Mouse (Mus musculus): ENCODE measurements around the gene Prodh2. TPM values are rescaled to one million over a fixed set of nuclear protein-coding genes. Genes with fewer than 3 reads are reported as not detected.

The Prodh2 gene
- total RNA-seq, 2 experiments from 2014 or later = not detected

- DNase-seq (ENCODE audit: low spot score in 2 of 2) = peak; percentile 54 to 70
- intact Hi-C loops (cut with DNase I) = no loop called here
Measured at GRCm38 (mm10) chr7:30533941-30534632, 40.7 kb downstream of the Prodh2 start.

- intact Hi-C loops (cut with DNase I) = no loop called here
- DNase-seq (ENCODE audit: low spot score in 2 of 2) = peak; percentile 98
Measured at GRCm38 (mm10) chr7:30534633-30535577, 41.5 kb downstream of the Prodh2 start, which contains the start of gene Arhgap33. Arhgap33 (minus strand) TSS chr7:30535060.

- DNase-seq (ENCODE audit: low spot score in 2 of 2) = no peak
- intact Hi-C loops (cut with DNase I) = no loop called here
Measured at GRCm38 (mm10) chr7:30540572-30540971, 47.1 kb downstream of the Prodh2 start.

GRCm38 (mm10) chr7:30544327-30544726, 50.9 kb downstream of the Prodh2 start:
- intact Hi-C loops (cut with DNase I) = no loop called here

DNA sequence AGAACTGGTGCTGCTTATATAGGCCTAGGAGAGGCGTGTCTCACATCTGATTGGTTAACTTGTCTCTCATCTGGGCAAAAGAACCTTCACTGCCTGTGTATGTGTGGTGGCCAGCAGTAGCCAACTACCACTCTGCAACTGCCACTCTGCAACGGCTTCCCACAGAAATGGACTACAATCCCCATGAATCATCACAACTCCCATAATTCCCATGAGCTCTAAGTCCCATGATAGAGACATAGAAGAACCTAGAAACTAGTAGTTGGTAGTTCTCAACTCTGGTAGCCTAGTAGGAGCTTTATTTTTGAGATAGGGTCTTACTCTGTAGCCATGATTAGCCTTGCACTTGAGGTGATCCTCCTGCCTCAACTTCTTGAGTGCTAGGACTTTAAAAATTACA, 56.5 kb downstream of the Prodh2 start:
- intact Hi-C loops (cut with DNase I) = loop anchor here (5.0 kb wide), 1 partner anchor 58 kb away; the partner anchor contains the start of gene Prodh2
- DNase-seq (ENCODE audit: low spot score in 2 of 2) = no peak

More at GRCm38 (mm10) chr7:30544327-30544726, 50.9 kb downstream of the Prodh2 start:
- no peak for DNase-seq (ENCODE audit: low spot score in 2 of 2)

DNA sequence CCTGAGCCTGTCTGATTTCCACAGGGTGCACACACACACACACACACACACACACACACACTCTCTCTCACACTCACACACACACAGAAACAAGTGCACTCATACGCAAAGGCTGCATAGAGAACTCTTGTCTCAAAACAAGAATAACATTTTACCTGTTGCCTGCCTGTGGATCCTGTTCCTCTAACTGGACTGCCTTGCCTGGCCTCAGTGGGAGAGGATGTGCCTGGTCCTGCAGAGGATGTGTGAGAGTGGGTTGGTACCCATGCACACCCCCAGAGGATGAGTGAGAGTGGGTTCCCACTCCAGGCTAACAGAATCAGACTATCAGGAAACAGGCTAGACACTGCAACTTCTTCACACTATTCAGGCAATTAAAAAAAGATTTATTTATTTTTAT, 57.2 kb downstream of the Prodh2 start:
- intact Hi-C loops (cut with DNase I) = loop anchor here (5.0 kb wide), 1 partner anchor 58 kb away; the partner anchor contains the start of gene Prodh2
- DNase-seq (ENCODE audit: low spot score in 2 of 2) = no peak

DNA sequence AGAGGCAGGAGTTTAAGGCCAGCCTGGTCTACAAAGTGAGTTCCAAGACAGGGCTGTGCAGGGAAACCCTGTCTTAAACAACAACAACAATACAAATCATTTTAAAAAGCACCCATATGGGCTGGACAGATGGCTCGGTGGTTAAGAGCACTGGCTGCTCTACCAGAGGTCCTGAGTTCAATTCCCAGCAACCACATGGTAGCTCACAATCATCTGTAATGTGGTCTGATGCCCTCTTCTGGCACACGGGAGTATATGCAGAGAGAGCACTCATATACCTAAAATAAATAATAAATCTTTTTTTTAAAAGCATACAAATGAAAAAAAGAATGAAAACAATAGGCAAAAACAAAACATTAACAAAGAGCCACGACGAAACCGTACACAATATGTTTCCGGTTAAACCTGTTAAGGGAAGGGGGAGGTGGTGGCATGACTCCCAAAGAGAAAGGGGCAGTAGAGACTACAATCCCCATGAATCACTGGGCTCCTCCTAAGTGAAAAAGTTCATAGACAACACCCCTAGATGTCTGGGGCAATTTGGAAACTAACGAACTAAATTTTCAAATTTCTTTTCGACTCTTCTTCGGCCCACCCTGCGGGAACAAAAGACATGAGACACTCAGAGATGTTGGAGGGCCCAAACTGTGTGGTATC, 58.2 kb downstream of the Prodh2 start:
- intact Hi-C loops (cut with DNase I) = loop anchor here (5.0 kb wide), 1 partner anchor 59 kb away; the partner anchor contains the start of gene Prodh2
- DNase-seq (ENCODE audit: low spot score in 2 of 2) = no peak

DNA sequence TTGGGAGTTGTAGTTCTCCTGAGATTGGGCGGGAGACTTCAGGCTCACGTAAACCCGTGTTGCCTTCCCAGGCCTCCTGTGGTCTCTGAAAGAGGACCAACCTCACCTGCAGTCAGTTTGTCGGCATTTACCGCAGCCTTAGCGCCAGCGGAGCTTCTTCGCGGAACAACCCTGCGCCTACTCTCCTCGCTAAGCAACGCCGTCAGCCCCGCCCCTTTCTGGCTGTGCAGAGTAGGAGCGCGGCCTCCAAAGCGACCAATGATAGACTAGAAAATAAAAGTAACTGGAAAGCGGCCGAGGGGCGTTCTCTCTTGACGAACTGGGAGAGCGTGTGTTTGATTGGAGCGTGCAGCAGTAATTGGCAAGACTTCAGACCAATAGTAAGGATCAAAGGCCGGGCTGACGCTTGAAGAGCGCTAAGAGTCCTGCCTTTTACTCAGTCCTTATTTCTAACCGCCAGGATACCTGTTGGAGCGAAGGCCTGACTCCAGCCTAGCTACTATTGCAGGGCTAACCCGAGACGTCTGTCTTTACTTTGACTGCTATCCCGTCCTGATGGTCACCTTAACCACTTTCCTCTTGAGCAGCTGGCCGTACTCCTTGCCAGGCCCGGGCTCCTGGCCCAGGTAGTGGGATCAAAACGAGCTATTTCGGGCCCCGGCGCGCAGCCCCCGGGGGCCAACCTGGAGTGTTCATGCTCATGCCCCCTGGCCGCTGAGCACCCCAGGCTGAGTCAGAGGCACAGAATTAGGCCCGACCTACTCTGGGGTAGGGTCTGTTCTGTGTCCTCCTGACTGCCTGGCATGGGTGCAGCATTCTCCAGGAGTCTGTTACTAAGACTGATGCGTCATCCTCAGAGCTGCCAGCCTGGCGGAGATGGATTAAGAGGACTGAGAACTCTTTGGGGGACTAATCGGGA, 58.9 kb downstream of the Prodh2 start, which contains the start of the genes Hspb6 and Proser3:
Gene Hspb6 (plus strand): TSS at position 77 of the 919 bp plus-strand sequence.
Gene Proser3 (minus strand): TSS at position 198 of the 919 bp plus-strand sequence.
- DNase-seq (ENCODE audit: low spot score in 2 of 2) = peak; percentile 97 to 99
- intact Hi-C loops (cut with DNase I) = loop anchor here (5.0 kb wide), 1 partner anchor 60 kb away; the partner anchor contains the start of gene Prodh2

GRCm38 (mm10) chr7:30553021-30553589, 59.7 kb downstream of the Prodh2 start:
- peak in 1 of 2 experiments; percentile 50 for DNase-seq (ENCODE audit: low spot score in 2 of 2)
- intact Hi-C loops (cut with DNase I) = loop anchor here (5.0 kb wide), 1 partner anchor 61 kb away; the partner anchor contains the start of gene Prodh2

GRCm38 (mm10) chr7:30553810-30554584, 60.6 kb downstream of the Prodh2 start:
- intact Hi-C loops (cut with DNase I) = loop anchor here (5.0 kb wide), 1 partner anchor 62 kb away; the partner anchor contains the start of gene Prodh2
- no peak for DNase-seq (ENCODE audit: low spot score in 2 of 2)

DNA sequence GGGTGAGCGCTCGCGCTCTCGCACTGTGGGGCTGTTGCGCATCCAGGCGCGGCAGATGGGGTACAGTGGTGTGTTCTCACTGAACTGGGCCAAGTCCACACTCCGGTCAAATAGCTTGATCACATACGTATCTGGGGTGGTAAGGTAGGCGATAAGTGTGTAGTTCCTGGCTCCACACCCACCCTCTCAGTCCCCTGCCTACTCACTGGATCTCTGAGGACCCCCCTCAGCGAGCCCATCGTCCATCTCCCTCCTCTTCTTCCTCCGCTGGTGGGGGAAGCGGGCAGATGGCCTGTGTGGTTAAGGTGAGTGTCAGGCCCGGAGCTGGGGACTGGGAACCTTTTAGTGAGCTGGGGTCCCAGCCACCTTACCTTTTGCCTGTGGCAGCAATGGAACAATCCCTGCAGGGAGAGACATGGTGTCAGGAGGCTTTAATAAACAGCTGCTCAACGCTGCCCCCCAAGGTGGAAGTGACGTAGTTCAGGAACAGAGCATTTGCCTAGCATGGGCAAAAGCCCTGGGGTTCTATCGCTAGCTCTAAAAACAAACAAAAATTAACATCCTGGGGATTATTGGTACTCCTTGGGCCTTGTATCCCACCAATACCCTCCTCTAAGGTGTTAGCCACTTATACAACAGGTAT, 63.6 kb downstream of the Prodh2 start:
- DNase-seq (ENCODE audit: low spot score in 2 of 2) = no peak
- intact Hi-C loops (cut with DNase I) = no loop called here

- peak in 1 of 2 experiments; percentile 40 for DNase-seq (ENCODE audit: low spot score in 2 of 2)
- intact Hi-C loops (cut with DNase I) = loop anchor here (2.0 kb wide), 1 partner anchor 113 kb away; the partner anchor contains the start of gene Aplp1
Measured at GRCm38 (mm10) chr7:30557901-30558514, 64.6 kb downstream of the Prodh2 start.

- intact Hi-C loops (cut with DNase I) = loop anchor here (2.0 kb wide), 1 partner anchor 114 kb away; the partner anchor contains the start of gene Aplp1
- DNase-seq (ENCODE audit: low spot score in 2 of 2) = peak in 1 of 2 experiments; percentile 39
Measured at GRCm38 (mm10) chr7:30558656-30559442, 65.4 kb downstream of the Prodh2 start.

DNA sequence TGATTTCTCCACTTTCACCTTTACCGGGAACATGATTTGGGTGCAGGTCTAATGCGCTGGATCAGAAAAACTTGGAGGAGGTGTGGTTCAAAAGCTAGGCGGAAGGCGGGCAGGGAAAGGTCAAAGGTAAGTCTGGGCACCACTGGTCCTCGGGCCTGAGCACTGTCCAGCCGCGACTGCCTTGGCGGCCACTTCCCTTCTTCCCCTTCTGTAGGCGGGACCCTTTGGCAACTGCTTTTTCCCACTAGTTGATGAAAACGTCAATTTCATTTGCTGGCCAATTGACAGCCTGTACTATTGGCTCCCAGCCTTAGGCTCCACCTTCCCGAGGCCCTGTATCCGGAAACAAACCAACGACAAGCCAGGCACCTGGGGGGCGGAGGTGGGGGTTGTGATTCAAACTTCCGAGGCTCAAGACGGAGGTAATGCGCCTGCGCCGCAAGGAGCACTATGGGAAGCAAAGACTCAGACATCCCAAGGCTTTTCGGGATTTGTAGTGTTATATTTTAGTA, 66.1 kb downstream of the Prodh2 start, which contains the start of gene Lin37:
Gene Lin37 (minus strand): TSS at position 396 of the 512 bp plus-strand sequence.
- intact Hi-C loops (cut with DNase I) = loop anchor here (2.0 kb wide), 1 partner anchor 115 kb away; the partner anchor contains the start of gene Aplp1

GRCm38 (mm10) chr7:30560296-30560695, 66.9 kb downstream of the Prodh2 start:
- intact Hi-C loops (cut with DNase I) = no loop called here
- DNase-seq (ENCODE audit: low spot score in 2 of 2) = no peak

More for the DNA sequence above, 66.1 kb downstream of the Prodh2 start, which contains the start of gene Lin37:
- peak; percentile 98 to 100 for DNase-seq (ENCODE audit: low spot score in 2 of 2)
